Mouse (Mus musculus) erythroblast, adult 5-6 weeks (primary cell): ENCODE data around the gene Letmd1. TPM values are rescaled to one million over a fixed set of nuclear protein-coding genes. Genes with fewer than 3 reads are reported as not detected.
"Not testable (repeated sequence)": the region's sequence is repeated elsewhere in the genome, so short reads cannot be mapped to it uniquely, and the experiment has no call there.

ENCODE experiments used
- ATAC-seq: replicated peaks from 2 replicates; pipeline ENCODE4 v1.8.0; 2016; ENCODE audit warnings: moderate number of reproducible peaks, mild to moderate bottlenecking, moderate TSS enrichment, inconsistent platforms; ENCODE audit not compliant: poor library complexity, low FRiP score, severe bottlenecking
- total RNA-seq, 2 experiments: library from RNA; stranded (forward) in 1 of 2; stranded (reverse) in 1 of 2; fragments of 150-400 nt in 1 of 2; fragments of 200-764, 138-1000 nt in 1 of 2; gene quantifications; 2 replicates each; pipeline versions ENCODE4 v1.2.3 to v1.2.4; 2015 to 2017; ENCODE audit warnings: low replicate concordance in 2 of 2

Letmd1 gene
- total RNA-seq, 2 experiments from 2014 or later = 3.7 to 4.8 TPM

- no peak for ATAC-seq
These were observed 20.3 kb upstream of the Letmd1 start for GRCm38 (mm10) chr15:100448572-100448971.

GRCm38 (mm10) chr15:100449495-100449894 is 19.3 kb upstream of the Letmd1 start:
- ATAC-seq = 0 out of 2 replicates have a peak, but pooled peaks have one; percentile 37

DNA sequence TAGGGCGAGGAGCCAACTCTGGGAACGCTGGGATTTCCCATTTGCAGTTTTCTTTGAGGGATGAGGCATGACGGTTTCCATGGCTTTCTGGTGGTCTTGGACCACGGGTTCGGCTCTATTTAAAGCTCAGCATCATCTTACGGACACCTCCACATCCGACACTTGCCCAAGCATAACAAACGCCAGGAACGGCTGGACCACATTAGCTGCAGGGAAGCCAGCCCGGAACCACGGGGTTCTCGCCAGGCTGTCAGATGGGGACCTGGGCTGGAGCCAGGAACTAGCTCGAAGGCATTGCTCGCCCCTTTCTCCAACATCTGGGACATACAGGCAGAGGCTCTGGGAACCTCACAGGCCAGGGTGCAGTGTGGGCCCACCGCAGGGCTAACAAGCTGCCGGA is 17.6 kb upstream of the Letmd1 start:
- no peak for ATAC-seq

DNA sequence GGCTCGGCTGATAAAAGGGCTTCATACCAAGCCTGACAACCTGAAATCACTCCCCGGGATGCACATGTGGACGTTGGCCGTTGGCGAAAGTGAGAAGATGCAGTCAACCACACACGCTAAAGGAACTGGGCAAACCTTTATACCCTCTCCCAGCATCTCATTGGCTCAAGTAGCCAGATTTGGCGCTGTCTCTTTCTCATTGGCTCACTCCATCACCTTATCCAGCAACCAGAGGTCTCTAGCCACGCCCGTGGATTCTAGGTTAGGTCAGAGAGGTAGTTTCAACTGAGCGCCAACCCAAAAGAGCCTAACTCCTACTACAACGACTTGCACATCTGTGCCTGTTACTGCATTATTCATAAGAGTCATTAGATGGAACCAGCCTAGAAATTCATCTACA is 16.3 kb upstream of the Letmd1 start:
- ATAC-seq = no peak

- ATAC-seq = no peak
These were observed 12.3 kb upstream of the Letmd1 start for GRCm38 (mm10) chr15:100456356-100456991.

DNA sequence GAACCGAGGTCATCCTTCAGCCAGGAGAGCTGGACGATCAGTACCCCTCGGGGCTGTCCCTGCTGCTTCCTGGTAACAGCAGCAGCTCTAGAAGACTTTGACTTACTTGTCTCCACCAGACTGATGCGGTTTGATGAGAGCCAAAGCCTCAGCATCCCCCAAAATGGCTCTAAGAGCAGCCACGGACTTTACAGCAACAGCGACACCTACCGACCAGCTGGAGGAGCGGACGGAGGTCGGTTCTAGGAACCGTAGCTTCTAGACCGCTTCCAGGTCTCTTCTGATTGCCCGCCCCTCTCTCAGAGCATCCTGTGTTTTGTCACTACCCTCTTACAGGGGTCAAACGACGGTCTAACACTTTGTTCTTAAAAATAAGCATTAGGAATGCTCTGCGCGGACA is 11.5 kb upstream of the Letmd1 start:
- ATAC-seq = peak; percentile 80

GRCm38 (mm10) chr15:100458055-100458454 is 10.8 kb upstream of the Letmd1 start:
- peak; percentile 54; the same call in 1 of the 2 replicates for ATAC-seq

- ATAC-seq = peak; percentile 82
These were observed 7.9 kb upstream of the Letmd1 start for GRCm38 (mm10) chr15:100460942-100461341.

DNA sequence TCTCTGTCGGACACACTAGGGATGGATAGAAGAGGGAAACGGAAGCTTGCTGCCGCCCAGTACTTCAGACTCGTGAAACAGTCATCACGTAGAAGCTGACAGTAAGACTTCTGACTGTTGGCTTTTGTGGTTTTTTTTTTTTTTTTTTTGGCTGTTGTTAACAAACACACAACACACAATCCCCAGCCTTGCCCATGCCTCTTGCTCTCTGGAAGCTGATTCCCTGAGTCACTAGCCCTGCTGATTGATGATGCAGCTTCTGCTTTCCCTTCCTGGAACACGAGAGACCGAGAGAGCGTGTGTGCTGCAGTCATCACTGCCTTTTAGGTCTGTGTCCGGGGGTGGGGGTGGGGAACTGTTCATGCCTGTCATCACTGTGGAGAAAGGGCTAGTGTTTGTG is 7.2 kb upstream of the Letmd1 start:
- no peak for ATAC-seq

GRCm38 (mm10) chr15:100462086-100462485 is 6.7 kb upstream of the Letmd1 start:
- ATAC-seq = no peak

DNA sequence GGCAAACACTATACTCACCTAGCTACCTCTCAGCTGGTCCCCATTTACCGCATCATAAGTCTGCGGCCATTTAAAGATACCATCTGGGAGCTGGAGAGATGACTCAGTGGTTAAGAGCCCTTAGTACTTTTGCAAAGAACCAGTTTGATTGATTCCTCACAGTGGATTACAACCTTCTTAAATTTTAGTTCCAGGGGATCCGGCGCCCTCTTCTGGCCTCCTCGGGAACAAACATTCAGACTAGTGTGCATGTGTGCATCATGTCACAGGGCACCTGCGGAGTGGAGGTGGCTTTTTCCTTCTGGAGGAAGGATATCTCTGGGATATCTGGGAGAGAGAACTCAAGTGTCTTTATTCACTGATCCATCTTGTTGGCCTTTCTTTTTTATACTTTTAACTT is 5.1 kb upstream of the Letmd1 start:
- ATAC-seq = peak; percentile 60

DNA sequence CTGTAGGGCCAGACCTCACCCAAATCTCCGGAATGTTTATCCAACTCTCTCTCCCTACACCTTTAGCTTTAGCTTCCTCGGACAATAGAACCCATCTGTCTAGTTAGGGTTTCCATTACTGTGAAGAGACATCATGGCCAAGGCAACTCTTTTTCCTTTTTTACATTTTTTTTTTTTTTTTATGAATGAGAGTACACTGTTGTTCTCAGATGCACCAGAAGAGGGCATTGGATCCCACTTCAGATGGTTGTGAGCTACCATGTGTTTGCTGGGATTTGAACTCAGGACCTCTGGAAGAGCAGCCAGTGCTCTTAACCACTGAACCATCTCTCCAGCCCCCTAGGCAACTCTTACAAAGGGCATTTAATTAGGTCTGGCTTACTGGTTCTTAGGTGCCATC is 3.4 kb upstream of the Letmd1 start:
- ATAC-seq = no peak

GRCm38 (mm10) chr15:100467738-100468137 is 1.1 kb upstream of the Letmd1 start:
- no peak for ATAC-seq

DNA sequence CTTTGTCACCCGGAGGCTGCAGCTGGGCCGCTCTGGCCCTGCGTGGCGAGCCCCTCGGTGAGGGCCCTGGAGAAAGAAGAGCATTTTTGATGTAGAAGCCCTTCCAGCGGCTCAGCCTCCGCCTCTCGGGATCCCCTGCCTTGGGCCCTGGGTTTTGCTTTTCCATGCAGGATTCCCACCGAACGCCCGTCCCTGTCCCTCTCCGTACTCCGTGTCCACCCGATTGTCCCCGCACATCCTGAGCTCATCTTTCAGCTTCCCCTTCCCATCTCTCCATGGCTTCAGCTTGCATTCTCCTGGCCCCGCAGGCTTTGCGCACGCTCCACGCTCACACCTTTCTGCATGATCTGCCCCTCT is 344 bp downstream of the Letmd1 start:
- no peak for ATAC-seq

DNA sequence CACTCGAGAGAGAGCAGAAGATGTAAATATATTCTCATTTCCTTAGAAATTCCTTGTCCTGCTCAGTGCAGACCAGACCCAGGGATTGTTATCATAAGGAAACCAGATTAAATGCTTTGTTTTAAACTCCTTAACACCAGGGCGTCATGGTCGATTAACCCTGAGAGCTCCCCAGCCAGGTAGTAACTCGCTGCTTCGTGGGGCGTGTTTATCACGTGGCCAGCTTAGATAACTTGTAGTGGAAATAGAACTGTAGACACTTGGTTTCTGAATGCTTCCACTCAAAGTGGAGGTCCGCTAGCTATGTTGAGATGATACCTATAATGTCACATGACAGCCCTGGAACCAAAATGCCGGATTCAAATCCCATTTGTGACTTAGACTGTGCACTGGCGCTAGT is 1.2 kb downstream of the Letmd1 start:
- ATAC-seq = no peak

DNA sequence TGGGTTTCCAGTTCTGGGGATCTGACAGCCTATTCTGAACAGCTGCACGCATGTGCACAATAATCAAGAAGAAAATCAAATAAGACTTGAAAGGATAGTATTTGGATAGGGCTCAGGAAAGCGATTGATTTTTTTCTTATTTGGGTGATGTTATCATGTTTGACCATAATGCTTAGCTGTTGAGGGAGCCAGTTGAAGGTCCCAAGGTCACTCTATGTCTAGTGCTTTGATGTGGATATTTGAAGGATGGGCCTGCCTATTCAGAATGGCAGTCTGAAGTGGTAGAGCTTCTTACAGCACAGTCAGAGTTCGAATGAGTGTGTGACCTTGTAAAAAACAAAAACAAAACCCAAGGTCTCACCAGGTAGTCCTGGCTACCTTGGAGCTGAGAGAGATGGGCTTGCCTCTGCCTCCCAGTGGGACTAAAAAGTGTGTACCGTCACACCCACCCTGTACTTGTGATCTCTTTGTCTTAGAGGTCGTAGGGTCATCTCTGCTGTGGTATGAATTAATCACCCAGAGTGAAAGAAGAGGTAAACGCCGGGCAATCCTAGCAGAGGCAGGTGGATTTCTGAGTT is 5.2 kb downstream of the Letmd1 start:
- no peak for ATAC-seq

GRCm38 (mm10) chr15:100478351-100478750 is 9.5 kb downstream of the Letmd1 start:
- no peak for ATAC-seq

DNA sequence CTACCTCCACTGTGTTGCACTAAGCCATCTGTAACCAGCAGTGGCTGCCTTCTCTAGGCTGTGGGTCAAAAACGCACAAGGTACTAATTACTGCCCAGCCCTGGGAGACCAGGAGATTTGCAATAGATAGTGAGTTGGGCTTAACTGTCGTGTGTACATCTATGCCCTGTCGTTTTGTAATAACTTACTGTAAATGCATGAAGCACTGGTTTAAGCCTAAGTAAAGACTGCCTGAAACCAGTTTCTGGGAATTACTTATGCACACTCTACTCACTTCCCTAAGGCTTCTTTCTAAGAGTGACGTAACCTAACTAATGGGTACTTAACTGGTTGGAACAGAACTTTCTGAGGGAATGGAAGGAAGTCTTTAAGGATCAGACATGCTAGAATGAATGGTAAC is 10.1 kb downstream of the Letmd1 start:
- no peak for ATAC-seq

DNA sequence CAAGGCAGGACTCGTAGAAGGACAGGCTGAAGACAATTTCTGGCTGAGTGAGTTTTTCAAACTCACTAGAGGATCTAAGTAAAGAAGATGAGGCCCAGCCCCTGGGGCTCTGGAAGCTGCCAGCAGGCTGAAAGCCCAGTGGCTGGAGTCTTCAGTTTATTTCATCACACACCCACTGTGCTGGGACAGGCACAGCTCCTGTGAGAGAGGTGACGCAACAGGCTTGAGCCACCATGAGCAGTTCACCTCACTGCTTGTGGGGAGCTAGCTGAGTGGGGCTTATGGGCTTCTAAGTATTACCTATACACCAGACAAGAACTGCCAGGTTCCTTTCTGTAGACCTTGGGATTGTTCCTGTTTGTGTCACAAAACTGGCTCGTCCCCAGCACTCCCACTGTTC is 16.8 kb downstream of the Letmd1 start:
- ATAC-seq = no peak

DNA sequence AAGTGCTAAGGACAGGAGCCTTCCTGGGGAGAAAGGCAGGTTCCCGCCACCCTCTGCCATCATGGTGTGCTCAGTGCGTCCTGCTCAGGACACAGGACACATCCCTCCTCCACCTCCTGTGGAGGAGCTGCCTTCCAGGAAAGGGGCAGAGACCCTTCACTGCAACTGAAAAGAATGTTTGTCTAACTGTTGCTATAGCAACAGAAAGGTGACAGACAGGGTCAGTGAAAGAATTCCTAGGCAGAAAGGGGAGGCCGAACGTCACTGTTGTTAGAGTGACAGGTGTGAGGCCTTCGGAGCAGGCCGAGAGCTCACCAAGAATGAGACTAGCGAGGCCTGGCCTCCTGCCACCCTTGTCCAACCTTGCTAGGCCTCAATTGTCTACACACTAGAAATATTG is 17.6 kb downstream of the Letmd1 start:
- no peak for ATAC-seq

- peak; percentile 53; the same call in 1 of the 2 replicates for ATAC-seq
These were observed 18.2 kb downstream of the Letmd1 start for GRCm38 (mm10) chr15:100487050-100487449.

GRCm38 (mm10) chr15:100488297-100488696 is 19.5 kb downstream of the Letmd1 start:
- not testable (repeated sequence) for ATAC-seq
